Mouse (Mus musculus) macrophage (primary cell): ENCODE measurements around the gene Arhgap44. TPM values are rescaled to one million over a fixed set of nuclear protein-coding genes. Genes with fewer than 3 reads are reported as not detected.

ENCODE experiments used
- H3K27ac ChIP-seq: fragments of 350-480 bp; formaldehyde crosslinking; 2 replicates; pipeline ENCODE4 v1.9.0; 2021
- H3K36me3 ChIP-seq: fragments of 350-480 bp; formaldehyde crosslinking; 2 replicates; pipeline ENCODE4 v1.9.0; 2021; ENCODE audit errors: inconsistent target
- H3K4me3 ChIP-seq: fragments of 350-480 bp; formaldehyde crosslinking; 2 replicates; pipeline ENCODE4 v1.9.0; 2021; ENCODE audit errors: inconsistent target
- H3K79me2 ChIP-seq: fragments of 350-480 bp; formaldehyde crosslinking; 2 replicates; pipeline ENCODE4 v1.9.0; 2021; ENCODE audit errors: inconsistent target
- WGBS: methylation state at CpG from one replicate; pipeline ENCODE4 v1.1.7; 2026; ENCODE audit warnings: inconsistent platforms; ENCODE audit not compliant: missing documents; 5-methylcytosine and 5-hydroxymethylcytosine counted together
- polyA plus RNA-seq: library from polyadenylated mRNA; stranded (reverse); fragments of 250-400 nt; gene quantifications from 3 replicates; pipeline ENCODE4 v1.2.4, GENCODE M21; 2018; ENCODE audit warnings: inconsistent platforms

Arhgap44 gene
- polyA plus RNA-seq, 1 experiment from 2014 or later: not detected

DNA sequence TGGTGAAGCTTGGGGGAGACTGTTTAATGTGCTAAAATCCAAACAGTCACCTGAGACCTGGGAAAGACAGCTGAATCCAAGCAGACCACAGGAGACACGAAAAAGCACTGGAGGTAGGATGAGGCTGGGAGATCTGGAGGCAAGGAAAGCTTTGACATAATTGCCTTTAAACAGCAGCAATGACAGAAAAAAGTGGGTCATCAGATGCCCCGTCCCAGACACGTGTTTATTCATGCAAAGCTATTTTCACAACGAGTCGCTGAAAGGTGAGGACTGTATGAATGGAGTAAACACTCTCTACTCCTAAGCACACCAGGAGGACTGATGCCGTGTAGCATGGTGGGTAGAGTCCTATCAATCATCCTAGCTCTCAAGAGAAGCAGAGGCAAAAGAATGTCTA lies 47.0 kb downstream of the Arhgap44 start:
- 88% methylated on average over 6 of the region's 6 CpGs for WGBS
- no peaks in the 10 kb centered on the region for H3K79me2 ChIP-seq
- H3K27ac ChIP-seq: no peak overlapping the region
- H3K4me3 ChIP-seq: no peak overlapping the region
- H3K36me3 ChIP-seq: no peaks in the 10 kb centered on the region

DNA sequence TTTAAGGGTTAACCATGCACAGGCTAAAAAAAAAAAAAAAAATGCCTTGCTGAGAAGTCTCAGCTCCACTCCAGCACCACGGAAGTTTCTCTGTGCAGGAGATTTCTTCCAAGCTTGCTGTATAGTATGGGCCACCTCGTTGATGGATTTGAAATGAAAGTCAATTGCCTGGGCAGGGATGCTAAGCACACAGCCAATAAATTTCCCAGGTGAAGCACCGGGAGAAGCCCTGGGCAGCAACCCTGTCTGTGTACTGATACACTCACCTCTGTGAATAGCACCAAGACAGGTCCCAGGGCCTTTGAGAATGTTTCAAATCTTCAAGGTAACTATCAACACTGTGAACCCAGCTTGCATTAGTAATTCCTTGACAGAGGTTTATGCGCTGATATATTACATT lies 50.7 kb downstream of the Arhgap44 start:
- H3K79me2 ChIP-seq: no peaks in the 10 kb centered on the region
- H3K36me3 ChIP-seq: no peaks in the 10 kb centered on the region
- H3K4me3 ChIP-seq: no peak overlapping the region
- WGBS: 74% methylated on average over 4 of the region's 4 CpGs
- no peak overlapping the region for H3K27ac ChIP-seq

DNA sequence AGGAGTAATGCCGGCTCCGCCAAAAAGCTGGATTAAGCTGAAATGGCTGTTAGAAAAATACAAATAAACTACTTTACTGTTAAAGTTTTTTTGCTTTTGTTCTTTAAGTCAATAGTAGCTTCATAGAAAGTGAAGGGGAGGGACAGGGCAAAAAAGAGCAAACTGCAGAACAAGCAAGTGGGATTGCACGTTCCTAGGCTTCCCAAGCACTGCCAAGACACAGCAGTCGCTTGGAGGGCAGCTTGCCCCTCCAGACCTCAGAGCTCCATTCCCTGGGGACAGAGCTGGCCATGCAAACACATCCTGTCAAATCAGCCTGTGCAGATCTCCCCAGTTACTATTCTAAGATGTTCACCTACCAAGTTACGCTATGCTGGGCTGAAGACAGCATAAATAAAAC lies 51.1 kb downstream of the Arhgap44 start:
- Histone ChIP-seq H3K79me2 (no peaks in the 10 kb centered on the region), H3K4me3 (no peak overlapping the region), H3K36me3 (no peaks in the 10 kb centered on the region), H3K27ac (no peak overlapping the region)
- 79% methylated on average over 5 of the region's 5 CpGs for WGBS

DNA sequence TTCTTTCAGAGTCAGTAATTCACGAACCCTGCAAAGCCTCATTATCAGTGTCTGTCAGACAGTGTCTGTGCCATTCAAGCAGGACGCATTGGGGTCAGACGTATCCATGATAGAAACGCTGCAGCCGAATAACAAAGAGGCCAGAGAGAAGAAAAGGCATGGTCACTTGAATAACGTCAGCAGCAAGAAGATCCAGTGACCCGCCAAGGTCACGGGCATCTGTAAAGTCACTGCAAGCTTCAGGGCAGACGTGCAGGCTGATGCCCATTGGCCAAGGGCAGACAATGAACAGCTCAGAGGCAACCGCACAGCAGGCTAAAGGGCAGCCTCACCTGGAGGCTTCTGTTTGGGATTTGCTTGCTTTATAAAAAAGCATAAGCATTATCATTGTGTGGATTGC lies 52.7 kb downstream of the Arhgap44 start:
- no peak overlapping the region for H3K27ac ChIP-seq
- 79% methylated on average over 9 of the region's 10 CpGs for WGBS
- H3K4me3 ChIP-seq: no peak overlapping the region
- H3K36me3 ChIP-seq: no peaks in the 10 kb centered on the region
- no peaks in the 10 kb centered on the region for H3K79me2 ChIP-seq

DNA sequence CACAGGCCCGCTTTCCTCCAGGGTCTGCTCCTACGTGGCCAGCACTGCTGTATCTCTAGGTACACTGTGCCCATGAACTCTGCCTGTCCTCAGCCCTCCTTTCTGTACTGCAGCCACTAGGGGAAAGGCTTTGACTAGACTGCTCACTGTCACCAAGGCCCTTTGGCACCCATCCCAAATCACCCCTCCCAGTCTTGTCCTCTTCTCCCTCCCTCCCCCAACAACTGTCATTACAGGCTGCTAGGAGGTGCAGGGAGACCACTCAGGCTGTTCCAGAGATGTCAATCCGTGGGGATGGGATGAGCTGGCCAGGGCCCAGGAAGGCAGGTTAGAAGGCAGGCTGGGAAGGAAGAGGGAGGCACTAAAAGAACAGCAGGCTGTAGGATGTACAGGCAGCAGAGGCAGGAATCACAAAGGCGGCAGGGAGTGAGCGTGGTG lies 55.0 kb downstream of the Arhgap44 start:
- Histone ChIP-seq H3K27ac (no peak overlapping the region), H3K79me2 (no peaks in the 10 kb centered on the region), H3K36me3 (no peaks in the 10 kb centered on the region), H3K4me3 (no peak overlapping the region)
- 81% methylated on average over 5 of the region's 5 CpGs for WGBS

DNA sequence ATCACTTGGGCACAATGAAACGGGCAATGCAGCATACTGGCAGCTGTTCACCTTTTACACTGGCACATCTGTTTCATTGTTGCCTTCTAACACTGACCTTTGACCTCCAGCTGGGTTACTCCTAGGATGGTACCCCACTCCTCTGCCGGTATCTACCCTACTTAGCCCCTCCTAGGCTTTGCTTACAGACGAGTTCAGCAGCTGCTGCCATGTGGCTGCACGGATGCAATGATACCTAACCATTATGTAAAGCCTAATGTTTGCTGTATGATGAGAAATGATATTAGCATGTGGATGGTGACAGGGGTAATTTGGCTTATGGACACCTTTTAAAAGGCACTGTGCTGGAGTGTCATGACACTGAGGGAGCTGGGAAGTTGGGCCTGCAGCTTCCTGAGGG lies 55.6 kb downstream of the Arhgap44 start:
- WGBS: 78% methylated on average over 4 of the region's 4 CpGs
- no peaks in the 10 kb centered on the region for H3K36me3 ChIP-seq
- no peak overlapping the region for H3K4me3 ChIP-seq
- no peak overlapping the region for H3K27ac ChIP-seq
- no peaks in the 10 kb centered on the region for H3K79me2 ChIP-seq

DNA sequence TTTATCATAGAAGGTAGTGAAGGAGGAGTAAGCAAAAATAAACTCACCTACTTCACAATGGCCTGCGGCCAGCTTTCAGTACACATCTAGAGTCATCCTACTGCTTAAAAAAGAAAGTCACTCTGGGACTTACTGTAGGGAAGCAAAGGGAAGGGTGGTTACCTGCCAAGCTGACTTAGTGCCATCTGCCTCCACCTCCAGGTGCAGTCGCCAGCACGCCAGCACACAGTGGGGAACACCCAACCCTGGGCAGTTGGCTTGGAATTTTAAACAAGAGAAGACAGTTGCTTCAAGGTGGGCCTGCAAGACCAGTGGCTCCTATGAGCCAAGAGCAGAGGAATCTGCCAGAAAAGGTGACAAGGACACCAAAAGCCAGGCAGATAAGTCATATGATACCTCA lies 58.7 kb downstream of the Arhgap44 start:
- Histone ChIP-seq H3K36me3 (no peaks in the 10 kb centered on the region), H3K79me2 (no peaks in the 10 kb centered on the region), H3K27ac (no peak overlapping the region), H3K4me3 (no peak overlapping the region)
- 92% methylated on average over 3 of the region's 3 CpGs for WGBS

DNA sequence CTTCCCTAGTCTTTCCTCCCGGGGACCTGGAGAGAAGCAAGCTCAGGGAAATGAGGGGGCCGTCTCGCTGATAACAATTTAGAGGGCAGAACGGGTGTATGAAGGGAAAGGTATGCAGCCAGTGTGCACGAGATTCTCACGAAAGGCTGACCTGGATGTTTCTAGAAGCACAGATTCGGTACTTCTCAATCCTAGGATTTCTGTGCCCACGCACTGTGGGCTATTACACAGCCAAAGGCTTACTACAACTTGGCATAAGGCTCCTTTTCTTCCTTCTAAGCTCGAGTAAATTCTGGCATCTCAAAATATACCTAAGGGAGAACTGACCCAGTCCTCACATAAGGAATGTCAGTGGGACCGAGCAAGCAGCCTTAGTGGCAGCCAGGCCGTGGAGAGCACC lies 61.6 kb downstream of the Arhgap44 start:
- WGBS: 74% methylated on average over 11 of the region's 11 CpGs
- no peaks in the 10 kb centered on the region for H3K79me2 ChIP-seq
- no peak overlapping the region for H3K4me3 ChIP-seq
- no peaks in the 10 kb centered on the region for H3K36me3 ChIP-seq
- no peak overlapping the region for H3K27ac ChIP-seq

DNA sequence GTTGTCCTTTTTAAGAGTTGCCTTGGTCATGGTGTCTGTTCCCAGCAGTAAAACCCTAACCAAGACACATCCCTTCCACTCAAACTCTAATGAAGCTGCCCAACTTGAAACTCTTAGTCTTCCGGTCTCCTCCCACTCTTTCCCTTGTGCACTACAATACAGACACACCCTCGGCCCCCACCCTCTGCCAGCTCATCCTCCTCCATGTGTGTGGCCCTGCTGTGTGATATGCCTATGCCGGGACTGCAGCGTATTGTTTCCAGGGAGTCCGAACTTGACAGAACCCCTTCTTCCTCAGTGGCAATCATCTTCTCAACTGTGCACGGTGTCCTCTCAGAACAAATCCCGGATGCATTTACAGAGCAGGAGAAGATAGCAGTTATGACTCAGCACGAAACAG lies 62.7 kb downstream of the Arhgap44 start:
- H3K36me3 ChIP-seq: no peaks in the 10 kb centered on the region
- no peak overlapping the region for H3K27ac ChIP-seq
- 93% methylated on average over 8 of the region's 8 CpGs for WGBS
- no peak overlapping the region for H3K4me3 ChIP-seq
- H3K79me2 ChIP-seq: no peaks in the 10 kb centered on the region

DNA sequence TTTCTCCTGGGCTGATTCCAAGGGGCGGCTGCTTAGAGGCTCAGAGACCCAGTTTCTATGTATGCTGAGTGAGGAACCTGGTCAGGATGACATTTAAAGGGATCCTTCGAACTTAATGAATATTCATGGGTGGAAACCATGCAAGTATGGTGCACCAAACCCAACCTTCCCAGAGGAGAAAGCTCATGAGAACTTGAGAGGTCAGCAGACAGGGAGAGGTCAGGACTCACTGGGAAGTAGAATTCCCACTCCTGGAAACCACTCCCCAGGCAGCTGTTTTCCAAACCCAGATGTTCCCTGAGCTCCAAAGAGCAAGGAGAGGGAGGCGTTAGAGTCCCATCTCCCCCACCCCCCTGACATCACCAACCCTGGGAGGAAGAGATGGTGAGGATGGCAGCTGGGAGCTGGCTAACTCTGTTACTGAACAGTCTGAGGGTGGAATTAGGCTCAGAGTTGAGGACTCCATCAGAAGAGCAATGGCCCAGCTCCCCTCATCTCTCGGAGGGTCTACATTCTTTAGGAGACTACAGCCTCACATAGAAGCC lies 65.2 kb downstream of the Arhgap44 start:
- Histone ChIP-seq H3K79me2 (no peaks in the 10 kb centered on the region), H3K27ac (no peak overlapping the region), H3K4me3 (no peak overlapping the region), H3K36me3 (no peaks in the 10 kb centered on the region)
- 75% methylated on average over 3 of the region's 4 CpGs for WGBS

DNA sequence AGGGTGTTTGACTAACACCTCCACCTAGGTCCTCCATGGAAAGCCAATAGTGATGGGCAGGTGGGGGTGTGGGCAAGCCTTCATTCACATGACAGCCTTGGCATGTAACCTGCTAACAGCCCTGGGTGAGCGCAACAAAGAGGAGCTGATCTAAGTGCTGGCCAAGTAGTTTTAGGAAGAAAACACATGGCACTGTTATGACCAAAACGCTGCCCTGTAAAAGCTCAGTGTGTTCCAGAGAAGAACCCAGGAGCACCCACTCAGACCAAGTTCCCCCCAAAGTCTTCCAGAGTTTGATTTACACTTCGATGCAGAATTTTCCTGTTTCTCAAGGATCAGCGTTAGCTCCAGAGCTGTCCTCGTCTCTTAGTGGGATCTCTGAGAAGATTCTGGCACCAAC lies 65.9 kb downstream of the Arhgap44 start:
- Histone ChIP-seq H3K4me3 (no peak overlapping the region), H3K79me2 (no peaks in the 10 kb centered on the region), H3K36me3 (no peaks in the 10 kb centered on the region), H3K27ac (no peak overlapping the region)
- 81% methylated on average over 5 of the region's 5 CpGs for WGBS

DNA sequence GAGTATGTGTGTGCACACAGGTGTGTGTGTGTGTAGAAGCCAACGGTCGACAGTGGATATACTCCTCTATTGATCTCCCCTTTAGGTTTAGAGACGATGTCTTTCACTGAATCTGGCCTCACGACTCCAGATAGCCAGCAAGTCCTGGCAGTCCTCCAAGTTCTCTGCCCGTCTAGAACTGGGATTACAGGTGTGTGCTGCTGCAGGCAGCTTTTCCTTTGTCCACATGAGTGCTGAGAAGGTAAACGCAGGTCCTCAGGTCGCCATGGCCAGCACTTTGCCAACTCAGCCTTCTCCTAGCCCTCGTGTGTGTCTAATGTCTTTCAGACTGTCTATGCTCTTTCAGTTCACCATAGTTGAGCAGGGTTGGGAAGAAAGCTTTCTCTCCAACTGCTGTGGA lies 69.9 kb downstream of the Arhgap44 start:
- Histone ChIP-seq H3K79me2 (no peaks in the 10 kb centered on the region), H3K4me3 (no peak overlapping the region), H3K27ac (no peak overlapping the region), H3K36me3 (no peaks in the 10 kb centered on the region)
- WGBS: 78% methylated on average over 8 of the region's 8 CpGs

DNA sequence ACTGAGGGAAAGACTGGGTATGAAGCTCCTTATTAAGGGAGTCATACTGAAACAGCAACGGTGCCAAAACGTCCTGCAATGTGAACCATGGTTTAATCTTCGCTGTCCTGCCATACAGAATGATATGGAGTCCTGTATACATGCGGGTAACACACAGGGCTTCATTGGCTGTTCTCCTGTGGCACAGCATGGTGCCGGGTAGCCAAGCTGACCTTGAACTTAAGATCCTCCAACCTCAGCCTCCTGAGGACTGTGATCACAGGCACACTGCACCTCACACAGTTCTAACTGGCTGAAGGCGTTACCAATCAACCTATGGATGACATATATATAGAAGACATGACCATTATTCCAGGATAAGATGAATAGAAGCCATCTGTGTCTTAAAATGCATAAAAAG lies 72.4 kb downstream of the Arhgap44 start:
- Histone ChIP-seq H3K27ac (no peak overlapping the region), H3K4me3 (no peak overlapping the region), H3K36me3 (no peaks in the 10 kb centered on the region), H3K79me2 (no peaks in the 10 kb centered on the region)
- WGBS: 90% methylated on average over 6 of the region's 6 CpGs

DNA sequence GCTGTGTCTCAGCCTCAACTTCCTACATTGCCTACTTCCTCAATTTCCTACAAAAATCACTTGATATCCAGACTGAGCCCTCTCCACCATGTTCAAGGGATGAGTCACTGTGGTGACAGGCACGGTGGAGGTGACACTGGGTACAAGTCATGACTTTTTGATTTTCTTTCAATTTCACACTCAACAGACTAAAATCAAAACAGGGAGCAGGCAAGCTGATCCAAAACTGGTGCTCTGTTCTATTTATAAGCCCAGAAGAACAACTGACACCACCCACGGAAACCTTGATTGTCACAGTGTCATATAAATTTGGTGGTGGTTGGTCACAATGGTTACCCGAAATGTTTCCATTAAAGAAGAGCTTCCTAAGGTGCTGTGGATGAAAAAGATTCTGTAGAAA lies 72.8 kb downstream of the Arhgap44 start:
- 71% methylated on average over 3 of the region's 3 CpGs for WGBS
- Histone ChIP-seq H3K36me3 (no peaks in the 10 kb centered on the region), H3K4me3 (no peak overlapping the region), H3K27ac (no peak overlapping the region), H3K79me2 (no peaks in the 10 kb centered on the region)

DNA sequence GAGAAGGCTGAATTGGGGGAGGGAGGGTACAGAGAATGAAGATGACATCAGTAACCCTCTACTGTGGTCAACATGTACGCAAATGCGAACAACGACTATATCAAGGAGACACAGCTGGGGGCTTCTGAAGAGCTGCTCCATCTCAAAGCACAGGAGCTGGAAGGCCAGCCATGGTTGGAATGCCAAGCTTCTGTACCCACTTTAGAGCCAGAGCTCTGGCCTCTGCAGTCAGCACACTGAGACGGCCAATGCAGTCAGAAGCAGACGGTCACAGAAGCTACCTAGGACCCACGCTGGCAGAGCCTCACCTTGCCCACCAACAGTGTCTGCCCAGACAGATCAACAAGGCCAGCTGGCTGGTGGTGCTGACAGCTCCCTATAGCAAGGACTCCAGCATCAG lies 73.5 kb downstream of the Arhgap44 start:
- H3K4me3 ChIP-seq: no peak overlapping the region
- 92% methylated on average over 6 of the region's 6 CpGs for WGBS
- H3K27ac ChIP-seq: no peak overlapping the region
- H3K79me2 ChIP-seq: no peaks in the 10 kb centered on the region
- H3K36me3 ChIP-seq: no peaks in the 10 kb centered on the region

DNA sequence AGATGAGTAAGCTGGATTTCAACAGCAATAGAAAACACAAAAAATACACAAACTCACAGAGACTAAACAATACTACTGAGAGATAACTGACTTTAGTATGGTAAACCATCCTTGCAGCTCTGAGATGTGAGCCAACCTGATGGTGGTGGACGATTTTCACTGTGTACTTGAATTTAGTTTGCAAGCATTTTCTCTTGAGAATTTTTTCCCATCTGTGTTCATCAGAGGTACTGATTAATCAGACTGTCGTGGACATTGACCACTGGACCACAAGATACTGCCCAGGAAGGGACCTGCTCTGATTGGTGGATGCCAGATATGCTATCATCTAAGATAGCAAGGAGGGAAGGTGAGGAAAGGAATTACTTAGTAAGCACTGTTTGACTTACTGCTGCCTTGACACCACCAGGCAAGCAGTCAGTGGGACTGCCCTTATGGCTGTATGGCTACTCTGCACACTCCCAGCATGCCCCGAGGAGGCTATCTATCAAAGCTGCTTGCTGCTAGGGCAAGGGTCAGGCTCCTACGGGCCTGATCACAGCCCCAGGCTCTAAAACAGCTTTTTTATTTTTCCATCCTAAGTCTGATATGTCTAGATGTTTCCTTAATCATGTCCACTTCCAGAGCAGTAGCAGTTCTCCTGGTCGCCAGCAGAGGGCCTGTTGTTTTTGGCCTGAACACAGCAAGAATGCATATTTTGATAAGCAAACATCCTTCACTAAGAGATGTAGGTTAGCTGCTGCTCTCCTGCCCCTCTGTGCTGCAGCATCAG lies 74.1 kb downstream of the Arhgap44 start:
- no peaks in the 10 kb centered on the region for H3K79me2 ChIP-seq
- H3K27ac ChIP-seq: no peak overlapping the region
- H3K36me3 ChIP-seq: no peaks in the 10 kb centered on the region
- no peak overlapping the region for H3K4me3 ChIP-seq
- WGBS: 58% methylated on average over 5 of the region's 5 CpGs
